Mouse (Mus musculus) mouse trophoblast stem cell (cell line): ENCODE measurements around the gene Ccdc30.

Experiments used
- in situ Hi-C, 2 experiments: fragments of 300-500 bp; cut with MseI, MboI; formaldehyde crosslinking; loops; 2 replicates in 1 of 2; 3 replicates in 1 of 2; pipeline ENCODE4 v1.15.1; 2025

The Ccdc30 gene

GRCm38 (mm10) chr4:119415072-119415753 is at the start of gene Ccdc30:
TSS of gene Ccdc30 (minus strand) at chr4:119415521.
- in situ Hi-C loops: no loop called here

GRCm38 (mm10) chr4:119463756-119464419 is 48.6 kb upstream of the Ccdc30 start:
- in situ Hi-C loops: loop anchor here in 1 of 2 experiments (10.0 kb wide), 1 partner anchor 219 kb away; no protein-coding TSS in a partner anchor

GRCm38 (mm10) chr4:119462858-119463755 is 47.8 kb upstream of the Ccdc30 start:
- in situ Hi-C loops: loop anchor here in 1 of 2 experiments (10.0 kb wide), 1 partner anchor 218 kb away; no protein-coding TSS in a partner anchor

- in situ Hi-C loops: loop anchor here in 1 of 2 experiments (10.0 kb wide), 1 partner anchor 218 kb away; no protein-coding TSS in a partner anchor
Measured at GRCm38 (mm10) chr4:119462457-119462856, 47.1 kb upstream of the Ccdc30 start.

- in situ Hi-C loops: loop anchor here in 1 of 2 experiments (10.0 kb wide), 1 partner anchor 216 kb away; no protein-coding TSS in a partner anchor
Measured at GRCm38 (mm10) chr4:119460728-119461141, 45.4 kb upstream of the Ccdc30 start.

GRCm38 (mm10) chr4:119460296-119460695 is 45.0 kb upstream of the Ccdc30 start:
- in situ Hi-C loops: loop anchor here in 1 of 2 experiments (10.0 kb wide), 1 partner anchor 215 kb away; no protein-coding TSS in a partner anchor

- in situ Hi-C loops: no loop called here
Measured at GRCm38 (mm10) chr4:119453533-119453932, 38.2 kb upstream of the Ccdc30 start.

GRCm38 (mm10) chr4:119453128-119453527 is 37.8 kb upstream of the Ccdc30 start:
- in situ Hi-C loops: no loop called here

GRCm38 (mm10) chr4:119450436-119450835 is 35.1 kb upstream of the Ccdc30 start:
- in situ Hi-C loops: no loop called here

- in situ Hi-C loops: no loop called here
Measured at GRCm38 (mm10) chr4:119447786-119448185, 32.5 kb upstream of the Ccdc30 start.

- in situ Hi-C loops: no loop called here
Measured at GRCm38 (mm10) chr4:119447261-119447660, 31.9 kb upstream of the Ccdc30 start.

- in situ Hi-C loops: no loop called here
Measured at GRCm38 (mm10) chr4:119442539-119442938, 27.2 kb upstream of the Ccdc30 start.

GRCm38 (mm10) chr4:119441836-119442235 is 26.5 kb upstream of the Ccdc30 start:
- in situ Hi-C loops: no loop called here

- in situ Hi-C loops: no loop called here
Measured at GRCm38 (mm10) chr4:119437936-119438335, 22.6 kb upstream of the Ccdc30 start.

- in situ Hi-C loops: no loop called here
Measured at GRCm38 (mm10) chr4:119430678-119431077, 15.4 kb upstream of the Ccdc30 start.

GRCm38 (mm10) chr4:119427680-119428079 is 12.4 kb upstream of the Ccdc30 start:
- in situ Hi-C loops: no loop called here

GRCm38 (mm10) chr4:119425601-119426000 is 10.3 kb upstream of the Ccdc30 start:
- in situ Hi-C loops: no loop called here

- in situ Hi-C loops: no loop called here
Measured at GRCm38 (mm10) chr4:119425077-119425476, 9.8 kb upstream of the Ccdc30 start.

GRCm38 (mm10) chr4:119422294-119422964 is 7.1 kb upstream of the Ccdc30 start, which contains the start of the genes Ppcs and Zmynd12:
TSS of gene Ppcs (minus strand) at chr4:119422420.
TSS of gene Zmynd12 (plus strand) at chr4:119422814.
- in situ Hi-C loops: no loop called here

GRCm38 (mm10) chr4:119421921-119422293 is 6.6 kb upstream of the Ccdc30 start:
- in situ Hi-C loops: no loop called here

GRCm38 (mm10) chr4:119421191-119421590 is 5.9 kb upstream of the Ccdc30 start:
- in situ Hi-C loops: no loop called here
